Mouse (Mus musculus) kidney, adult 2 months (tissue): ENCODE measurements around the gene Syna. TPM values are rescaled to one million over a fixed set of nuclear protein-coding genes. Genes with fewer than 3 reads are reported as not detected.
A peak's percentile ranks its signal among the peaks of the same experiment; 100 is the strongest.

Experiments
- DNase-seq: peaks from one replicate; pipeline ENCODE4 v3.0.0; 2021
- H3K27ac ChIP-seq: fragments of 200-500 bp; 2 replicates; pipeline ENCODE4 v1.5.1; 2012; ENCODE audit warnings: low read depth, low read length, control low read depth, inconsistent platforms; ENCODE audit not compliant: insufficient read depth
- H3K27me3 ChIP-seq: fragments of 200-500 bp; replicated peaks from 2 replicates; pipeline ENCODE4 v1.6.1; 2012; ENCODE audit warnings: mild to moderate bottlenecking, moderate library complexity, low read length, inconsistent platforms; ENCODE audit not compliant: control insufficient read depth, insufficient read depth
- H3K36me3 ChIP-seq: fragments of 200-500 bp; 2 replicates; pipeline ENCODE4 v1.6.1; 2012; ENCODE audit warnings: mild to moderate bottlenecking, moderate library complexity, low read length, inconsistent platforms; ENCODE audit not compliant: control insufficient read depth, insufficient read depth
- H3K4me1 ChIP-seq: fragments of 200-500 bp; 2 replicates; pipeline ENCODE4 v1.6.1; 2011; ENCODE audit warnings: low read length; ENCODE audit not compliant: control insufficient read depth, insufficient read depth
- H3K4me3 ChIP-seq: fragments of 200-500 bp; 2 replicates; pipeline ENCODE4 v1.5.1; 2011; ENCODE audit warnings: mild to moderate bottlenecking, low read depth, low read length, control low read depth; ENCODE audit not compliant: insufficient read depth
- CTCF ChIP-seq: fragments of 200-500 bp; conservative IDR thresholded peaks from 2 replicates; pipeline ENCODE4 v1.5.1; 2011; ENCODE audit warnings: low read depth, mild to moderate bottlenecking, control low read depth, low read length, moderate library complexity, mixed read lengths; ENCODE audit not compliant: insufficient read depth, insufficient read length
- POLR2A ChIP-seq: fragments of 200-500 bp; IDR thresholded peaks from one replicate; pipeline ENCODE4 v1.6.1; 2011; ENCODE audit warnings: low read depth, low read length, control low read depth
- WGBS: fragments of 180-500 bp; shearing (Covaris S2); methylation state at CpG from one replicate; pipeline ENCODE4 v1.1.7; 2018; 5-methylcytosine and 5-hydroxymethylcytosine counted together
- polyA plus RNA-seq: library from polyadenylated mRNA; depleted of rRNA; stranded (reverse); fragments of >200 nt; gene quantifications from 2 replicates; pipeline ENCODE4 v1.2.3, GENCODE M21; 2012

The Syna gene
- polyA plus RNA-seq, 1 experiment, result 0.48 TPM

GRCm38 (mm10) chr5:134552110-134552972, 7.6 kb downstream of the Syna start, which contains the start of gene Clip2:
Gene Clip2, minus strand, starts transcription at chr5:134552434.
- H3K36me3 ChIP-seq, result no peaks in the 10 kb centered on the region
- DNase-seq, result peak; percentile 99
- H3K4me1 ChIP-seq, result peaks cover 39% of the 10 kb centered on the region
- no peaks in the 10 kb centered on the region for H3K27me3 ChIP-seq
- 3% methylated on average over 59 of the region's 61 CpGs for WGBS
- peak within 1 kb of the TSS; percentile 80 for H3K27ac ChIP-seq
- peak within 1 kb of the TSS; percentile 72 for H3K4me3 ChIP-seq
- TF ChIP-seq POLR2A (no peak), CTCF (no peak; the same call in 1 of the 2 replicates)

GRCm38 (mm10) chr5:134551233-134552109, 8.5 kb downstream of the Syna start:
- peak overlapping the region; percentile 80 for H3K27ac ChIP-seq
- DNase-seq, result peak; percentile 59
- peak overlapping the region; percentile 72 for H3K4me3 ChIP-seq
- peaks cover 39% of the 10 kb centered on the region for H3K4me1 ChIP-seq
- WGBS, result 2% methylated on average over 52 of the region's 52 CpGs
- H3K27me3 ChIP-seq, result no peaks in the 10 kb centered on the region
- H3K36me3 ChIP-seq, result no peaks in the 10 kb centered on the region
- TF ChIP-seq POLR2A, result no peak
- TF ChIP-seq CTCF, result no peak

GRCm38 (mm10) chr5:134550836-134551232, 9.1 kb downstream of the Syna start:
- Histone ChIP-seq H3K27me3 (no peaks in the 10 kb centered on the region), H3K27ac (peak overlapping the region; percentile 51), H3K36me3 (no peaks in the 10 kb centered on the region), H3K4me3 (peak overlapping the region; percentile 72), H3K4me1 (peaks cover 39% of the 10 kb centered on the region)
- DNase-seq, result peak; percentile 40
- WGBS, result 10% methylated on average over 6 of the region's 6 CpGs
- TF ChIP-seq POLR2A (no peak), CTCF (no peak)

DNA sequence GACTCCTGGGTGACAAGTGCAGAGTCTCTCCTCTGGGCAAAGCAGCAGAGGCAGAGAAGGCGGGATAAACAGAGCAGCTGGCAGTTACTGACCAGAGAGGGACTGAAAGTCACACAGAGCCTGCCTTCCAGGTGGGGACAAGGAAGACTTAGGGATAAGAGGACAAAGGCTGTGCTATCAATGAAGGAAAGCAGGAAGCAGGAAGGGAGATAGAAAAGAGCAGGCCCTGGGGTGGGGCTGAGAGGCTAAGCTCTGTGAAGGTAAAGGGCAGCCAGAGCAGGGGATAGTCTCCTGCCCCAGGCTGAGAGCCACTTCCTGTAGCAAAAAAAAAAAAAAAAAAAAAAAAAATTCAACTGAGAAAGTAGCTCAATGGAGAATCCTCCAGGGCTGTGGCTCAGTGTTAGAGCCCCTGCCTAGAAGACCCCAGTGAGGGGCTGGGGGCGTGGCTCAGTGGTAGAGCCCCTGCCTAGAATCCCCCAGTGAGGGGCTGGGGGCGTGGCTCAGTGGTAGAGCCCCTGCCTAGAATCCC, 10.3 kb downstream of the Syna start:
- TF ChIP-seq CTCF (no peak), POLR2A (no peak)
- Histone ChIP-seq H3K36me3 (no peaks in the 10 kb centered on the region), H3K4me3 (no peak overlapping the region), H3K27me3 (no peaks in the 10 kb centered on the region), H3K4me1 (peaks cover 43% of the 10 kb centered on the region), H3K27ac (peak overlapping the region; percentile 37; the same call in 1 of the 2 replicates)
- 86% methylated on average over 3 of the region's 3 CpGs for WGBS
- DNase-seq, result no peak

DNA sequence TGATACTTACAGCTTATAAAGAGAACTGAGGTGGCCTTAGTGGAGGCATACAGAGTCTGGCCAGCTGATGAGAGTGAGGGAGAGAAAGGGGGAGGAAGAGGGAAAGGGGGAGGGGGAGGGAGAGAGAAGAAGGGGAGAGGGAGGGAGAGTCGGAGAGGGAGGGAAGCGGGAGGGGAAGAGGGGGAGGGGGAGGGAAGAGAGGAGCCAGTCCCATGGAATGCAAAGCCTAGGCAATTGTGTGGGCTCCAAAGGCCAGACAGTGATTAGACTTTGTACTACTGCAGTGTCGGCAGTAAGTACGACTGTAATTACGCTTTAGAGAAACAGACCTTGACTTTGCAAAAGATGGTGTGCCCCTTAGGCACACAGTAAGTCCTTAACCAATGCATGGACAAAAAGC, 11.7 kb downstream of the Syna start:
- Histone ChIP-seq H3K4me1 (peaks cover 43% of the 10 kb centered on the region), H3K4me3 (no peak overlapping the region), H3K36me3 (no peaks in the 10 kb centered on the region), H3K27ac (peak overlapping the region; percentile 91), H3K27me3 (no peaks in the 10 kb centered on the region)
- TF ChIP-seq POLR2A (no peak), CTCF (no peak)
- DNase-seq, result peak; percentile 86
- WGBS, result 36% methylated on average over 5 of the region's 5 CpGs

GRCm38 (mm10) chr5:134546790-134547189, 13.2 kb downstream of the Syna start:
- Histone ChIP-seq H3K36me3 (no peaks in the 10 kb centered on the region), H3K4me3 (no peak overlapping the region), H3K4me1 (peaks cover 41% of the 10 kb centered on the region), H3K27ac (no peak overlapping the region), H3K27me3 (no peaks in the 10 kb centered on the region)
- TF ChIP-seq CTCF (no peak), POLR2A (no peak)
- WGBS, result 83% methylated on average over 7 of the region's 7 CpGs
- no peak for DNase-seq
